Mouse (Mus musculus): ENCODE data around the gene Ywhag.

DNA sequence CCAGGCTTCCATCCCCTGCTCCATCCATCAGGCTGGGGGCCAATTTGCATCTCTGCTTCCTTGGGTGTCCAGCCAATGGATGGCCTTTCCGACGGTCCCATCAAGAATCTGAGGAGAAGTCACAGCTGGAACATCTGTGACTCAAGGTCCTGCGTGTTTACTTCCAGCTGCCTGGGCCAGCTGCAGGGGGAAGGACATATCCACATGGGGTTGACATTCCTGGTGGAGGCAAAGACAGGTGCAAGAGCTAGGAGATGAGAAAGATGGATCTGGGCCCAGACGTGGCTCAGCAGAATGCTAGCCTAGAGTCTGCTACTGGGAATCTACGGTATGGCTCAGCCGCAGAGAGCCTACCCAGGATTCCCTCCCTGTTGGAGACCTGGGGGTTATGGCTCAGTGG, 35.8 kb upstream of the Ywhag start:
- TF ChIP-seq CTCF (IDR thresholded peaks at IDR 0.05; ENCODE audit: extremely low read depth, insufficient read depth, low read length) (no peak), POLR2A (IDR thresholded peaks at IDR 0.05; ENCODE audit: extremely low read depth, insufficient read depth, low read length) (no peak)

All from cortical plate, adult 2 months (tissue).